Mouse (Mus musculus) CD4-positive, CD25-positive, alpha-beta regulatory T cell, adult 2 months (primary cell): Measurements from ENCODE around the gene Cyp2c67.
"Not testable (repeated sequence)": the region's sequence is repeated elsewhere in the genome, so short reads cannot be mapped to it uniquely, and the experiment has no call there.

Experiments
- DNase-seq: peaks from one replicate; pipeline ENCODE4 v3.0.0-alpha.2; 2012; ENCODE audit warnings: low read depth, low spot score

Cyp2c67 gene

DNA sequence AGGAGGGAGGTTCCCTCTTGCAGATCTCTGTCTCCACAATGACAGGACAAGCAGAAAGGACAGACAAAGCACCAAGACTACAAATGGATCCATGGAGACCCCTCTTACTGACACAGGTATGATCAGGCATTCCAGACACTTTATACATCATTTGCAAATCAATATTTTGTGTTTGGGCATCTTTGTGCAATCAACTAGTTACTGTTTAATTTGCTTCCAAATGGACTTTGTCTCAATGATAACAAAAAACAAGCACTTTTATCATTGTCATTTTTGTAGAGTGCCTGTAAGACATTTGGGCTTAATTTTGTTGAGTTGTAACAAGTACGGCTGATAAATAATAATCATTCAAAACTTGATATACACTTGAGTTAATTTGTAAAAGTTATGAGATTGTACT is at the start of gene Cyp2c67:
Gene Cyp2c67, minus strand, starts transcription at position 114 of the 400 bp plus-strand sequence.
- DNase-seq = no peak

DNA sequence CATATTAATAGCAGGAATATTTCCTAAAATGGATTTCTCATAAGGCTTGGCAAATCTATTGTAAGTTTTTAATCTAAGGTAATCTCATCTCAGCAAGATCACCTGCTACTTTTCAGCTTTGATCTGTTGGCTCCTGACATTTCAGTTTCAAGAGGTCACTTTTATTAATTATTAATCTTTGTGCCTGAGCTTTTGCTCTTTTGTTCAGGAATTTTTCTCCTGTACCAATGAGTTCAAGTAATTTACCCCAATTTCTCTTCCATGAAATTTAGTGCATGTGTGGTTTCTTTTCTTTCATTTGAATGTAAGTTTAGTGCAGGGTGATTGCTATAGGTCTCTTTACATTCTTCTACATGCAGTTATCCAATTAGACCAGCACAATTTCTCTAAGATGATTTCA is 16.8 kb upstream of the Cyp2c67 start:
- not testable (repeated sequence) for DNase-seq

DNA sequence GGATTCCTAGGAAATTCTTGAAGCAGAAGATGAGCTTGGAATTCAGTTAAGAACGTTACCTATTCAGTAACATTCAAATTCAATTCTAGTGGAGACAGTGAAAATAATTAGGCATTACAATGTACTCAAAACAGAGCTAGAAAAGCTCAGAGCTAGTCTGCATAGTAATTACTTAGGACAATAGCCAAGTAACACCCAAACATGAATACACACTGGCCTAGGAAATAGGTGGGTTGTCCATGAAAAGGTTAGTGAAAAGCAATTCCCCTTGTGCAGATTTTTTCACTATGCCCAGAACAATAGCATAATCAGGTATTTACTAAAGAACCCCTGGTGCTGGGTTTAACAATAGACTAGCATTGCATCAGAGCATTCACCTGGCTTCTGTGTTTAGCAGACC is 3.5 kb upstream of the Cyp2c67 start:
- DNase-seq = no peak

DNA sequence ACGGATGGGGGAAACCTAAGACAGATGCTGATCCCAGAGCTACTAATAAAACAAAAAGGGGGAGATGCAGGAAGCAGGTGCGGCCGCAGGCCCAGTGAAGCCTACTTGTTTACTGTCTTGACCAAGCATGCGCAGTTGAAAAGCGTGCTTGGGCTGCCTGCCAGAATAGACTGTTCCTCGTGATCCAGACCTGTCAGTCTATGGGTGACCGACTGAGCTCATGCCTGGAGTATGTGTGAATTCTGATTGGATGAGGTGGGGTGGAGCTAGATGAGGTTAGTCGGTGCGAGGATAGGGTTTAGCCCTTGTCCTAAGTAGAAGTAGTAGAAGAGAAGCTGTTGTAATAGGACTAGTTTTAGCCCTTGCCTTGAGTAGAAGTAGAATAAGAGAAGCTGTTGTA is 1.3 kb downstream of the Cyp2c67 start:
- no peak for DNase-seq

DNA sequence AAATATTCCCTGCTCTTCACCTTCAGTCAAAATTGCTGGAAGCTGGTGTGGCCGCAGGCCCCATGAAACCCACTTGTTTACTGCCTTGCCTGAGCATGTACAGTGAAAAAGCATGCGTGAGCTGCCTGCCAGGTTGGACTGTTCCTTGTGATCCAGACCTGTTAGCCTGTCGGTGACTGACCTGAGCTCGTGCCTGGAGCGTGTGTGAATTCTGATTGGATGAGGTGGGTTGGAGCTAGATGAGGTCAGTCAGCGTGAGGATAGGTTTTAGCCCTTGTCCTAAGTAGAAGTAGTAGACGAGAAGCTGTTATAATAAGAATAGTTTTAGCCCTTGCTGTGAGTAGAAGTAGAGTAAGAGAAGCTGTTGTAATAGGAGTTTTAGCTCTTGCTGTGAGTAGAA is 4.3 kb downstream of the Cyp2c67 start:
- not testable (repeated sequence) for DNase-seq
